Mouse (Mus musculus) layer of hippocampus, adult 9-11 months (tissue): ENCODE measurements around the gene Sh3rf1.

Experiments
- DNase-seq: peaks from one replicate; pipeline ENCODE4 v3.0.0; 2022

The Sh3rf1 gene

DNA sequence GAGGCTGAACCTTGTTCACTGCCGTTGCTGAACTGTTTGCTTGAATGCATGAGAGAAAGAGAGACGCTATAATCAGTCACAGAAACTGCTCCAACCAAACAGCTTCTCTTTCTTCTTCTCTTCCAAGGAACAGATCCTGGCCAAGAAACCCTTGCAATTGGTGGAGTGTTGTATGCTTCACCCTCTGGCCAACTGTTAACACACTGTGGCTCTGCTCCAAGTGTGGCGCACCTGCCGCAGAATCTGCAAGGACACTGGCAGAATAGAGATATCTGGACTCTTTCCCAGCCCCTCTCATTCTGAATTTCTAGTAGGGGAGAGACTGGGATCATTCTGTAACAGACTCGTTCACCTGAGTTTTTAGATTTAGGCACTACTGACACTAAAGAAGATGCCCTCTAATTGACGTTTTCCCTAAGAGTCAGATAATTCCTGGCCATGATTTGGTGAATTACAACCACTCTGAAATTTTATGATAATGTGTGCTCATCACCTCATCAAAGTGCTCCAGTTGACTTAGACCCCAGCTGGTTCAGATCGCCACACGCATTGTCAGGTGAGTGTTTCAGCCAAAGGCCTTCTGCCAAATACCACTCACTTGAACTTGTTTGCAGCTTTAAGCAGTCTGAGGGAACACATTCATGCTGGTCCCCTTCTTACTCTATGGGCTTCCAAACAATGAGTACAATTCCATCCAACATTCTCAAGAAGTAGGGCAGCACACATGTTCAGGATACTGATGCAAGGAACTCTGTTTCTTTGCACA lies 204.4 kb downstream of the Sh3rf1 start:
- DNase-seq = peak; percentile 12

DNA sequence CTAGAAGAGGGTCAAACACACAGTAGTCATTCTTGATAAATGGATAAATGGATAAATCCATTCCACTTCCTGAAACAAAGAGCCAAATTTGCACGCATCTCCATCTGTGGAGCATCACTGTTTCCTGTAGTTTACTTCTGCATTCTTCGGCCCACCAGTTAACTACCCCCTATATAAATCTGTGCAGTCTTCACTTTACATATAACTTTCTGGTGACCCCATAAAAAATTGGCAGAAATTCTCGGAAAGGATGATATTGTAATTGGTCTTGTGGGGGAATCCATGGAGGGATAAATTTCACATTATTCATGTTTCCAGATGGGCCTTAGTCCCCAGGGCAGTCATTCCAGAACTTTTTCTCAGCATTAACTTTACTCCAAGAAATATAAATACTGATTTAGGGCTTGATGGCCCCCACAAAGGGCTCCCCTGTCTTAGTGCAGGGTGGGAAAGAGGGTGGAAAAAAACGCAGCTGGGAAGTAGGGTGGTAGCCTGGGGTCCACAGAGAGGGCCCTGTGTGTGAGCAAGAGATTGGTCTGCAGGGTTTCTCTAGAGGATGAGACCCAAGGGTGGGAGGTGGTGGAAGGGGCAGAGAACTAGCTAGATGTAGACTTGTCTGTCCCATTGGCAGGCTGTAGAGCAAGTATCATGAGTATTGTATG lies 205.3 kb downstream of the Sh3rf1 start:
- no peak for DNase-seq

DNA sequence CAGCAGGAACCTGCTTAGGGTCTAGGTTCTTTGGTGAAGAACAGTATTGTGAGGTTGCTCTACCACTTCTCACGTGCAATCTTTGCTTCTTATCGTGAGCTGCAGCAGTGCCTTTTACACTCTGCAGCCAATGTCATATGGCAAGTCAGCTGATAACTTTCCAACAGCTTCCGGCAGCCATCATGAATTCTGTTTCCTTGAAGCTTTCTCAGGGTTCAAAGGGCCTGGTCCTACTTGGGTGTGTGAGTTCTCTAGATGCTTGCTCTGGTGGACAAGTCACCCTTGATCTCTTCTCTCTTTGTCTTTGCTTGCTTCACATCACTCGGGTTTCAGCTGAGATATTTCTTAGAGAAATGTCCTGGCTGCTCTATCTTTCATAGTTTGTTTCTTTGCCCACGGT lies 211.8 kb downstream of the Sh3rf1 start:
- DNase-seq = no peak

DNA sequence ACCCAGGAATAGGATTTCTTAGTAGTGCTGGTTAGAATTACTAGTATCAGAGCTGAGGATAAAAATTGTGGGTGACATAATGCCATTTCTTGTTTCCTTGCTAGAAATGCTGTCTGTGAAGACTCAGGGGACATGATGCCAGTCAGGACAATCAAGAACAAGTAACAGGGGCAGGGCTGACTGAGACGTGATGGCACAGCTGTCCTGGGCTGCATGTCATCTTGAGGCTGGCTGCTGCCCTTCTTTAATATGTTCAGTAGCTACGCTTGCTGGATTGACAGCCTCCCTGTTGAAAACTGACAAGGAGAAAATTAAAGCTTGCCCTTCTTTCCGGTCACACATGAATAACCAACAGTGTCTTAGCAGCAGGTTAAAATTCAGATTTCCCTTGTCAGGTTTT lies 212.5 kb downstream of the Sh3rf1 start:
- DNase-seq = no peak

DNA sequence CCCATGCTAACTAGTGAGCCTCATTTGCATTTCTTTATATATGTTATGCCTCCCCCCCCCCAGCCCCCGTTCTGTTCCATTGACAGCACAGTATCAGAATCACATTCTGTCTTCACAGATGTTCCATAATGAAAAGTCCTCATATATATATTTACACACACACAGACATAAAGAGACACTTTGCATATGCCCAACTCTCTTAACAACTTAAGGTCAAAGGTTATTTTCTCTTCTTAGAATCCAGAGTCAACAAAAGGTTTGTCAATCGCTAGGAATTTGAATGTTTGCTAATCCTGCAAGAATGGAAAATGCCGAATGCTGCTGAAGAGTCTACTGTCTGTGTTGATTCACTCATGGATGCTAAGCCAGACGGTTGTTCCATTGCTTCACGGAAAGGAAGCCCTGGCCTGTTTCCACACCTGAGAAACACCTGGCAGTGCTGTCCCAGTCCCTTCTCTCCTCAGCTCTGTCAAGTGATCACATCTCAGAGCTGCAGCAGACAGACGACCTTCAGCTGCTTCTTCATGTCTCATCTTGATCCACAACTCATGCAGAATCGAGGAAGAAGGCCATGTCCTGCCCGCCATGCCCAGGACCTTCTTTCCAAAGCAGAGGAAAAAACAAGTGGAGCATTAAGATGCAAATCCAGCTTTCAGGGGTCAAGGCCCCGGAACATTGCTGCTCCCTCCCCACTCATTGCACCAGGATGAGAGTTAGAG lies 213.1 kb downstream of the Sh3rf1 start:
- DNase-seq = no peak

DNA sequence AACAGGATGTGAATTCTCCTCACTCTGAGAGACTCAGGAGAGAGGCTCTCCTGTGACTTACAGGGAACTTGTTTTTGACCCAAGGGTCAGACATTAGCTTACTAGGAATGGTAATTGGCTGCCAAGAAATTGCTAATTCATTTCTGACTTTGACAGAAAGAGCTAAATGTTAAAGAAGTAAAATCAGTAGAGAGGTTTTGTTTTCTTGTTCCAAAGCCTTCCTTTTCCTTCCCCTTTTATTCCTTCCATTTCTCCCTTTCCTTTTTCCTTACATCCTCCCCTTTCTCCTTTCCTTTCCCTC lies 213.6 kb downstream of the Sh3rf1 start:
- no peak for DNase-seq

DNA sequence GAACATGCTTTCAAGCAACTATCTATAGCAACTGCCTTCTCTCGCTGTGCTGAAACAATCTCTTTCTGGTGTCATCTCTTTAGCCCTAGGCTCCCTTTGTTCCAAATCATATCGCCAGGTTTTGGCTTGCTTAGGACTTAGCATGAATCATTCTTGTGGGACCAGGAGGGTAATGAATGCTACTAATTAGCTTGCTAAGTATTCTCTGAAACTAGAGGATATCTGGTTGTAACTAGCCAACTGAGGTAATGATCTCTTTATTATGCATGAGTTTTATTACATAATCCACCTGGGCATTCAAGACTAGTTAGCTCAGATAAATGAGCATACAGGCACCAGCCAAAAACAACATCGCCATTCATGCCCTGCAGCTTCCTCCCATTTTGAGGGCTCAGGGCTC lies 219.3 kb downstream of the Sh3rf1 start:
- DNase-seq = no peak

DNA sequence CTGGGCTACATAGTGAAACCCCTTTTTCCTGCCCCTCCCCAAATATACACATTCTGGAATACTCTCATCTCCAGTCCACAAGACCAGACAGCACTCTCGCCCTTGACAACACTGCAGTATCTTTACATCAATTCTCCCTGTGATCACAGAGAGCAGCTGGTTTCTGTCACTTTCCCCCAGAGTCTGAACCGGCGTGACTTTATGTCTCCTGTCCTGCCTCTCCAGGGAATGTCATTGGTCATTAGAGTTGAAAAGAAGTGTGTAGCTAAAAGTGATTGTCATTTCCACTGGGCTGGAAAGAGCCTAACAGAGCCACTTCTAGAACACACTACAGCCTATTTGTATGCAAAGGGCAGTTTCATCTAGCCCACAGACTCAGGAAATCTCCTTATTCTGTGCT lies 220.7 kb downstream of the Sh3rf1 start:
- no peak for DNase-seq
